Mouse (Mus musculus): ENCODE data around the gene Serpina3b.
"Not testable (repeated sequence)": the region's sequence is repeated elsewhere in the genome, so short reads cannot be mapped to it uniquely, and the experiment has no call there.

The Serpina3b gene

GRCm38 (mm10) chr12:104127696-104128095, at the start of gene Serpina3b:
Serpina3b (plus strand) TSS chr12:104127996.
- DNase-seq (ENCODE audit: low spot score in 2 of 2): no peak

DNA sequence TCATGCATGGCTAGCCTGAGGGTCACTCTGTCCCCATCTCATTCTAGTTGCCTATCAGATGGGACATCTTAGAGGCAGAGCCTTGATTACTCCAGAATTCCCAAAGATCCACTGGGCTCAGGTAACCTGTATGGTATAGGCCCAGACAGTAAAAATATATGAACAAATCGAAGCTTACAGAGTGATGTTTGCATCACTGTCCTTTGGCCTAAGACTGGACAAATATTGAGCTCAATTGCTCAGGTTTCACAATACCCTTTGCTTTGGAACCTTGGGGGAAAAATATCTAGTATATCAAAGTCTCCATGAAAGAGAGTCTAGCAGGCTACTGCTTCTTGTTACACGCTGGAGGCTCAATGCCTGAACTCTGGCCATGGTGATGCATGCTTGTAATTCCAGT, 37.7 kb upstream of the Serpina3b start:
- no peak for DNase-seq (ENCODE audit: low spot score in 2 of 2)

- DNase-seq (ENCODE audit: low spot score in 2 of 2): no peak
Observed at GRCm38 (mm10) chr12:104091303-104091702, 36.5 kb upstream of the Serpina3b start.

- no peak for DNase-seq (ENCODE audit: low spot score in 2 of 2)
Observed at GRCm38 (mm10) chr12:104100768-104101167, 27.0 kb upstream of the Serpina3b start, which contains the start of gene Serpina5. Serpina5 (plus strand) TSS chr12:104101113.

GRCm38 (mm10) chr12:104105847-104106246, 21.9 kb upstream of the Serpina3b start:
- no peak for DNase-seq (ENCODE audit: low spot score in 2 of 2)

DNA sequence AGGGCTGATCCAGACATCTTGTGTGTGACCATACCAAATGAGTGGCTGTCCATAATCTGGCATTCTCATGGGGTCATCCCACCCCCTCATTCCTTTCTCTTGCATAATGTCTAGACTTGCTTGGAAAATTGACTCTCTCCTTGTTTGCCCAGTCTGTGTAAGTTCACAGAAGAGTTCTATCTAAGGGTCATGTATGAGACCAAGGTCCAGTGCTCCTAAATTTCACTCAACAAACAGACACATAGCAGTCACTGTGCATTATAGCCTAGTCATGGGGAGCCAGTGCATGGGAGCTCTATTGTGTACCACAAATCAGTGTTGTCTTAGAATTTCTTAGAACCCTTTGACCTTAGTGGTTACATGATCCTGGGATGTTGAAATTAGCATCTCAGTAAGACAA, 20.9 kb upstream of the Serpina3b start:
- no peak for DNase-seq (ENCODE audit: low spot score in 2 of 2)

GRCm38 (mm10) chr12:104108507-104108906, 19.3 kb upstream of the Serpina3b start:
- no peak for DNase-seq (ENCODE audit: low spot score in 2 of 2)

DNA sequence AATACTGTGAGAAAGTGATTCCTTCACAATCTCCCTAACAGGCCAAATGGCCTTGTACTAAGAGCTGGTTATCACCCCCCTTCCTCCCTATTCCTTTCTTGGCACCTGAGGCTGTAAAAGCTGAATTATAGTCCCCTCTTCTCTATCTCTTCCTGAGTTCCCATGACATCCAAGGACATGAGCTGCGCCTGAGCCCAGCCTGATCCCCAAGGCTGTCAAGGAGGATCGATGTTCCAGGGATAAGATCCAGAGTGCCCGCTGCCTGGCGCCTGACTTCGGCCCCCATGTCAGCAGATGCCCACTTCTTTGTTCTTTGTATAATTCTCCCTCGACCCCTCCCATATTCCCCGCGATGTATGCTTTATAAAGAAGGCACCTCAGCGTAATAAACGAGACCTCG, 15.5 kb upstream of the Serpina3b start, which contains the start of gene Serpina3a:
TSS of gene Serpina3a (plus strand) at position 392 of the 400 bp plus-strand sequence.
- not testable (repeated sequence) for DNase-seq (ENCODE audit: low spot score in 2 of 2)

GRCm38 (mm10) chr12:104114921-104115579, 12.7 kb upstream of the Serpina3b start:
- no peak for DNase-seq (ENCODE audit: low spot score in 2 of 2)

DNA sequence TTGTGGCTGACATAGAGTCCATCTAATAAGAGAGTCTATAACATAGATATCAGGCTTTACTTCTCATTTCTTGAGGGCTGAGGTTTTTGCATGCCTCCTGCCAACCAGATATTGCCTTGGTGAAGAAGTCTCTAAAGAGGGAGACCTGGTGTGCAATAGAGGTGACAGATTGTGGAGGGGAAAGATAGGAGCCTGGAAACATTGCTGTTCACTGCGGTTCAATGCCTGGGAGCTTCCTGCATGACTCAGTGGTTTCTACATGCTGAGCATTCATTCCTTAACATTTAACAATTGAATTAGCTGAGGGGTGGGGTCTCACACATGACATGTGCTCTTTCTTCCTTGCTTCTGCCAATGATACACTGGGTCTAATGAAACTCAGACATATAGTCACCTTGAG, 4.7 kb upstream of the Serpina3b start:
- no peak for DNase-seq (ENCODE audit: low spot score in 2 of 2)

DNA sequence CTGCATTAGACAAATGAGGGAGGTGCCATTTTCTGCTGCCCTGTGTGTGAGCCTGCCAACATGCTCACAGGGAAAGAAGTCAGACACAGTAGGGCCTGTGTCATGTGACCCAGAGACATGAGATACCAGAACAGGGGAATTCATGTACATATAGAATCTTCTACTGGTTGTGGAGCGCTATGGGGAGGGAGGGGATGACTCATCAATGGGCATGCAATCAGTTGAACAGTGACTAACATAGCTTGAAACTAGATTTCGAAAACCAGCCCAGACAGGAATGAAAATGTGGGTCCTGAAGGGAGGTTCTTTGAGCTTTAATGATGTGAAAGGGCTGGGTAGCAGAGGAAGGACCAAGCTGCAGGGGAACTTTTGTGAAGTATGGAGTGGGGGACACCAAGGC, 3.8 kb upstream of the Serpina3b start:
- no peak for DNase-seq (ENCODE audit: low spot score in 2 of 2)

DNA sequence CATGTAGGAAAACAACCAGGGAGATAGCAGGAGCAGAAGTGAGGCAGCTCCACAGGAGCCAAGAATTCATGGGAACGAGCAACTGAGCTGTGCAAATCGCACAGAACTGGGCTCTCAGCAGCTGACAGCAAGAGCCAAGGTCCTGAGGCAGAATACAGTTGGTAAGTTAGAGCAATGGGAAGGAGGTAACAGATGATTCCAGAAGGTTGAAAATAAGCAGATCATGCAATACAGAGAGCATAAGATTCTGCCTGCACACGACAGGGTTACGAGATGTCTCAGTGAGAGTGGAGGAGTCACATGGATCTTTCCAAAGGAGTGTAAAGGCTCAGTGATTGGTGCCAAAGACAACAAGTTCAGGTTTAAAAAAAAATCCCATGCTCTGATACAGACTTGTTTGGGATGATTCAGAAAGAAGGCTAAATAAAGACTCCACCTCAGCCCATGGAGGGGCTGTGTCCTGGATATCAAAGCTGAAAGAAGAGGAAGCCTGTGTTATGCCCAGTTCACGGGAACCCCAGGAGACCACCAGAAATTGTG, 2.7 kb upstream of the Serpina3b start:
- DNase-seq (ENCODE audit: low spot score in 2 of 2): no peak

DNA sequence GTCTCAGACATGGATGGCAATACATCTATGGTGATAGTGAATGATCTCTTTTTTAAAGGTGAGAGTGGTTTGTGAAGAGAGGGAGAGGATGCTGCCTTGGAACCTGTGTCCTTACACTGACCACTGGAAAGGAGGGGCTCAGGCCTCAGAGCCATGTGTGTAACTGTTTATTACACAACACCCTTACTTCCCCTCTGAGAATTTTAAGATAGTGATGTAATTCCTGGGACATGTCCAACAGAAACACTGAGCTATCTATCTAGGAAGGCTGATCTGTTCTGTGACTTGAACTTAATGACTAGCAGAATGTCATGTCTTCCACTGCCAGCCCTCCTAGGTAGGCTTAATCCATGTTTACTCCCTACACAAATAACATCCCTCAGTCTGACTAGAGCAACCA, 3.2 kb downstream of the Serpina3b start:
- no peak for DNase-seq (ENCODE audit: low spot score in 2 of 2)

- no peak for DNase-seq (ENCODE audit: low spot score in 2 of 2)
Observed at GRCm38 (mm10) chr12:104138216-104138615, 10.4 kb downstream of the Serpina3b start.

GRCm38 (mm10) chr12:104140543-104141103, 12.8 kb downstream of the Serpina3b start:
- DNase-seq (ENCODE audit: low spot score in 2 of 2): no peak

- no peak for DNase-seq (ENCODE audit: low spot score in 2 of 2)
Observed at GRCm38 (mm10) chr12:104141506-104141905, 13.7 kb downstream of the Serpina3b start.

GRCm38 (mm10) chr12:104142427-104142826, 14.6 kb downstream of the Serpina3b start:
- no peak for DNase-seq (ENCODE audit: low spot score in 2 of 2)

DNA sequence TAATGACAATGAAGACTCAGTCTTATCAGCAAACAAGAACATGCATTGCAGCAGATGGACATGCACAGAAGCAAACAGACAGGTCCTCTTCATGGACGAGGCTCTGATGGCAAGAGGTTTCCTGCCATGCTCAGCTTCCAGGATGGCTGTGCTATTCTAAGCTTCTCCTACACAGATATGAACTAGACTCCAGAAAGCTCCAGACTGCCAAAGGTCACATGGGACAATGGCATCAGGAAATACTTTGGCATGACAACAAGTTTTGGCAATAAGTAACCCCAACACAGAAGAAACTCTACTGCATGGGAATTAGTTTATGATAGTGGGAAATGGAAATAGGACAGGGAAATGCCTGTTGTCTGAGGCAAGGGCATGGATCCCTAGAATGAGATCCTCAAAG, 15.5 kb downstream of the Serpina3b start:
- DNase-seq (ENCODE audit: low spot score in 2 of 2): no peak

DNA sequence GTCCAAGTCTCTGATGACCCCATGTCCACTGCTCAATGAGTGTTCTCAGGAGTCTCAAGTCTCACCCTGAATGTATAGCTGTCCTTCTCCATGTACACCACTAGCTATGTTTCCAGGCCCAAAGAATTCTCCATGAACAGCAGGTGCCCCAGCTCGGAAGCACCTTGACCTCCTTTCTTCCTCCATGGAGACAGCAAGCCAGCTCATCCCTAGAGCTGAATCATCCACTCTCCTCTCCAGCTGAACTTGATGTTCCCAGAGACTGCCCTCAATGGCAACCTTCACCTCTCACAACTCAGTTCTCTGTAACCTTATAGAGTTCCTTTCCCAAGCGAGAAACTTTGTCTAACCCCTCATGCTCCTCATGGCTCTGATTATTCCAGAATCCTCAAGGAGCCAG, 17.8 kb downstream of the Serpina3b start:
- no peak for DNase-seq (ENCODE audit: low spot score in 2 of 2)

GRCm38 (mm10) chr12:104151989-104152388, 24.2 kb downstream of the Serpina3b start:
- DNase-seq (ENCODE audit: low spot score in 2 of 2): no peak

DNA sequence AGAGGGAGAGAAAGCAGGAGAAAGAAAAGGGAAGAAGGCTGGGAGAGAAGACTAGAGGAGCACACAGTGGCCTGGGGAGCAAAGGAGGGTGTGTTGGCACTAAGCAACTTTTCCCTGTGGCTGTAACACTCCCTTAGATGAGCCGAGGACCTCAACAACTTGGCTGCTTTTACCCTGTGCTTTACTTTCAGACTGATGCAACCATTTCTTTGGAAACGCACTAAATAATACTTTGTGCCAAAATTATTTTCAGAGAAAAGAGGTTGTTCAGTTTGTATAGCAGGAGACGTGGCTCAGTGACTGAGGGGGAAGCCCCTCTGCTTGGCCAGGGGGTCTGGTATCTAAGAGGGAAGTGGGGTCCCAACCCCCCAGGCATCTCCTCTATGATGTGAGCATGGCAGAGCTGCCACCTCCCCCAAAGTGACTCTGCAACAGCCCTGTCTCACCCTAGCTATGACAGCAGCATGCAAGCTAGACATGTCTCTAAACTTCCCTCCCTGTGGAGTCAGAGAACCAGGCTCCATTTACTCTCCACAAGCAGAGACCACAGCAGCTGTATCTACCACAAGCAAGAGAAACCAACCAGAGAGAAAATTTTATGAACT, 25.3 kb downstream of the Serpina3b start:
- DNase-seq (ENCODE audit: low spot score in 2 of 2): no peak

GRCm38 (mm10) chr12:104153656-104154055, 25.9 kb downstream of the Serpina3b start, which contains the start of gene Serpina3c:
Serpina3c (minus strand) TSS chr12:104153870.
- DNase-seq (ENCODE audit: low spot score in 2 of 2): no peak

DNA sequence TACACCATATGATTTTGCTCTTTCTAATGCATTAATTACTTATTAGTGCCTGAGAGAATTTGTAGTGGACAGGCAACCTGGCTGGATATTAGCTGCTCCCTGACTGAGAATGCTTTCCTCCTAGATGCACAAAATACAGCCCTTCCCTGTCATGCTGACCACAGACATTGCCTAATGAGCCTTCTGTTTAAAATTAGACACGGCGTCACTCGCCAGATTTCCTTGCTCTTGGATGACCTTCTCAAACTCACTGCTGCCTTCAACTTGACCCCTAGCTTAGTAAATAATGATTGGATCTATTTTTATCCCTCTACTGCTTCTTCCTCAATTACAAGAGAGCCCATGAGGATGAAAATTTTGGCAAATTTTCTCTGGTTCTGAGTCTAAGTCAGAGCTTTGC, 47.0 kb downstream of the Serpina3b start:
- no peak for DNase-seq (ENCODE audit: low spot score in 2 of 2)
